Mouse (Mus musculus) lung, embryonic 16.5 days (tissue): ENCODE measurements around the gene Atp8b5. TPM values are rescaled to one million over a fixed set of nuclear protein-coding genes. Genes with fewer than 3 reads are reported as not detected.

Experiments
- ATAC-seq: fragments of 200-750 bp; cut with Nextera tagmentation; 2 replicates; pipeline ENCODE4 v1.8.0; 2017; ENCODE audit warnings: low read depth, mild to moderate bottlenecking, moderate library complexity
- H3K27ac ChIP-seq: fragments of 300-500 bp; sonication (generic); 2 replicates; pipeline ENCODE4 v1.5.1; 2014; ENCODE audit warnings: mild to moderate bottlenecking, control low read depth, low read length
- H3K27me3 ChIP-seq: fragments of 300-500 bp; sonication (generic); 2 replicates; pipeline ENCODE4 v1.6.1; 2014; ENCODE audit warnings: low read depth, low read length, mixed read lengths; ENCODE audit not compliant: control insufficient read depth, insufficient read depth
- H3K36me3 ChIP-seq: fragments of 300-500 bp; sonication (generic); 2 replicates; pipeline ENCODE4 v1.6.1; 2014; ENCODE audit warnings: low read length; ENCODE audit not compliant: control insufficient read depth, insufficient read depth
- H3K4me1 ChIP-seq: fragments of 300-500 bp; sonication (generic); replicated peaks from 2 replicates; pipeline ENCODE4 v1.6.1; 2014; ENCODE audit warnings: low read length, mixed read lengths; ENCODE audit not compliant: control insufficient read depth, insufficient read depth
- H3K4me2 ChIP-seq: fragments of 300-500 bp; sonication (generic); 2 replicates; pipeline ENCODE4 v1.6.1; 2014; ENCODE audit warnings: low read depth, low read length, control low read depth
- H3K4me3 ChIP-seq: fragments of 300-500 bp; sonication (generic); 2 replicates; pipeline ENCODE4 v1.5.1; 2014; ENCODE audit warnings: mild to moderate bottlenecking, low read length, control low read depth
- H3K9ac ChIP-seq: fragments of 300-500 bp; sonication (generic); 2 replicates; pipeline ENCODE4 v1.6.1; 2014; ENCODE audit warnings: low read length, control low read depth
- H3K9me3 ChIP-seq: fragments of 300-500 bp; sonication (generic); 2 replicates; pipeline ENCODE4 v1.6.1; 2016; ENCODE audit warnings: low read length; ENCODE audit not compliant: control insufficient read depth
- WGBS: fragments of 180-500 bp; shearing (Covaris S2); extraction: QIAGEN DNeasy Blood & Tissue Kit; methylation state at CpG from one replicate; pipeline ENCODE4 v1.1.7; 2014; 5-methylcytosine and 5-hydroxymethylcytosine counted together
- polyA plus RNA-seq: library from polyadenylated mRNA; unstranded; fragments of >200 nt; fragmentation: Nextera tagmentation; extraction: Ambion mirVana; gene quantifications from 2 replicates; pipeline ENCODE4 v1.2.1, GENCODE M21; 2015

Atp8b5 gene
- polyA plus RNA-seq, 1 experiment from 2014 or later: 0.39 TPM

GRCm38 (mm10) chr4:43367787-43368186 lies 100.8 kb downstream of the Atp8b5 start:
- ATAC-seq: no peak
- no peaks in the 10 kb centered on the region for H3K36me3 ChIP-seq
- WGBS: 87% methylated on average over 9 of the region's 9 CpGs
- no peaks in the 10 kb centered on the region for H3K9me3 ChIP-seq
- no peak overlapping the region for H3K4me3 ChIP-seq
- H3K27ac ChIP-seq: no peak overlapping the region
- no peaks in the 10 kb centered on the region for H3K4me1 ChIP-seq
- no peak overlapping the region for H3K9ac ChIP-seq
- no peaks in the 10 kb centered on the region for H3K27me3 ChIP-seq
- H3K4me2 ChIP-seq: no peak overlapping the region

DNA sequence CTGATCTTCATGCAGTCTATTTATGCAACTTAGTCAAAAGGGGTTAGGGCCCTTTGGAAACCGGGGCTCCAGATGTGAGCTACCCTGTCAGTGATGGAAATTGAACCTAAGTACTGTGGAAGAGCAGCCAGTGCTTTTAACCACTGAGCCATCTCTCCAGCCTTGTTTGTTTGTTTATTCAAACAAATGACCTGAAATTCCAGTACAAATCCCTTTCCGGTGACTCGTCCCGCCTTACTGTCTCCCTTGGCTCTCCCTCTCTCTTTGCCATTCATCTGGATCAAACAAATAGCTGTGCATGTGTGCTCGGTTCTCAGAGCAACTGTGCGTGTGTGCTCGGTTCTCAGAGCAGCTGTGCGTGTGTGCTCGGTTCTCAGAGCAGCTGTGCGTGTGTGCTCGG lies 104.4 kb downstream of the Atp8b5 start:
- H3K9ac ChIP-seq: no peak overlapping the region
- H3K36me3 ChIP-seq: no peaks in the 10 kb centered on the region
- H3K4me3 ChIP-seq: no peak overlapping the region
- H3K9me3 ChIP-seq: no peaks in the 10 kb centered on the region
- H3K4me2 ChIP-seq: no peak overlapping the region
- no peak overlapping the region for H3K27ac ChIP-seq
- no peaks in the 10 kb centered on the region for H3K4me1 ChIP-seq
- H3K27me3 ChIP-seq: no peaks in the 10 kb centered on the region
- WGBS: 38% methylated on average over 9 of the region's 11 CpGs
- no peak for ATAC-seq

GRCm38 (mm10) chr4:43372155-43372554 lies 105.2 kb downstream of the Atp8b5 start:
- WGBS: 46% methylated on average over 4 of the region's 4 CpGs
- ATAC-seq: no peak

DNA sequence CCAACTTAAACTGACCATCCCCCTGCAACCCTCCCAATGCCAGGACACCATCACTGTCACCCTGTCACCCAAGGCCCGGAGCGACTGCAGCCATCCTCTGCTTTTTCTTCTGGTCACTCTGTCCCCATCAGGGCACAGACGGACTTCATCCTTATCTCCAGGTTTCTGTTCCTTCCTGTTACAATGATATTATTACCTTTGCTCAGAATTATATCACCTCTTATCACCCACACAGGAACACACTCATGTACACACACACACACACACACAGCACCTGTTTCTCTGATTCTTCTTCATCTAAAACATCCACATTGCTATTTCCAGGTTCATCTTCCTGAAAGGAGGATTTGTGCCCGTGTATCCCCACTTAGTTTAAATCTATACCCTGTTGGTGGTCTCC lies 107.3 kb downstream of the Atp8b5 start:
- no peak overlapping the region for H3K27ac ChIP-seq
- H3K9ac ChIP-seq: no peak overlapping the region
- H3K4me3 ChIP-seq: no peak overlapping the region
- WGBS: 57% methylated on average over 4 of the region's 4 CpGs
- H3K36me3 ChIP-seq: no peaks in the 10 kb centered on the region
- H3K9me3 ChIP-seq: no peaks in the 10 kb centered on the region
- H3K27me3 ChIP-seq: no peaks in the 10 kb centered on the region
- no peaks in the 10 kb centered on the region for H3K4me1 ChIP-seq
- no peak overlapping the region for H3K4me2 ChIP-seq
- no peak for ATAC-seq

More at GRCm38 (mm10) chr4:43372155-43372554, 105.2 kb downstream of the Atp8b5 start:
- H3K9me3 ChIP-seq: no peaks in the 10 kb centered on the region
- H3K4me1 ChIP-seq: no peaks in the 10 kb centered on the region
- H3K4me3 ChIP-seq: no peak overlapping the region
- H3K9ac ChIP-seq: no peak overlapping the region
- no peaks in the 10 kb centered on the region for H3K27me3 ChIP-seq
- H3K4me2 ChIP-seq: no peak overlapping the region
- no peak overlapping the region for H3K27ac ChIP-seq
- no peaks in the 10 kb centered on the region for H3K36me3 ChIP-seq

- H3K27me3 ChIP-seq: no peaks in the 10 kb centered on the region
- no peak overlapping the region for H3K9ac ChIP-seq
- H3K9me3 ChIP-seq: no peaks in the 10 kb centered on the region
- H3K4me3 ChIP-seq: no peak overlapping the region
- no peaks in the 10 kb centered on the region for H3K36me3 ChIP-seq
- ATAC-seq: no peak
- no peak overlapping the region for H3K27ac ChIP-seq
- H3K4me2 ChIP-seq: no peak overlapping the region
- WGBS: 88% methylated on average over 6 of the region's 6 CpGs
- peaks cover 6% of the 10 kb centered on the region for H3K4me1 ChIP-seq
Observed at GRCm38 (mm10) chr4:43379601-43380000, 112.6 kb downstream of the Atp8b5 start.

DNA sequence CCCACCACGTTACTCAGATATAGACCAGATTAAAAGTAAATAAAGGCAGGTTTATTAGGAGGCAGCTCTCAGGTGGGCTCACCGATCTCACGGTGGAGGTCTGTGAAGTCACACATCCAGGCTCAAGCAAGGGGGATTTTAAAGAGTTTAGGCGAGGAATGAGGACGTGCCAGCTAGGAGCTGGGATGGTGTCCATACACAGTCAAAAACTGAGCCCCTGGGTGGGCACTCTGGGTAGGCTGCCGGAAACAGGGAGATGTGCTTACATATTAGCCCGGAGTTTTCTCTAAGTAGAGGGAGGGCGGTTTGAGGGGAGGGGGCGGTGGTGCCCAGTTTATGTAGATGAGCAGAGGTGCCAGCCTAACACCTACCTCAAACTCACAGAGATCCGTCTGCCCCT lies 114.0 kb downstream of the Atp8b5 start:
- H3K9ac ChIP-seq: peak overlapping the region; percentile 89
- H3K36me3 ChIP-seq: no peaks in the 10 kb centered on the region
- peak overlapping the region; percentile 68 for H3K4me2 ChIP-seq
- H3K27ac ChIP-seq: no peak overlapping the region
- no peak for ATAC-seq
- peaks cover 6% of the 10 kb centered on the region for H3K4me1 ChIP-seq
- H3K9me3 ChIP-seq: no peaks in the 10 kb centered on the region
- H3K27me3 ChIP-seq: no peaks in the 10 kb centered on the region
- peak overlapping the region; percentile 78 for H3K4me3 ChIP-seq
- WGBS: 32% methylated on average over 10 of the region's 10 CpGs

GRCm38 (mm10) chr4:43381408-43382154 lies 114.6 kb downstream of the Atp8b5 start, which contains the start of gene Rusc2:
Gene Rusc2 (plus strand): TSS chr4:43381979.
- peak within 1 kb of the TSS; percentile 53 for H3K27ac ChIP-seq

GRCm38 (mm10) chr4:43382155-43383020 lies 115.4 kb downstream of the Atp8b5 start:
- Histone ChIP-seq H3K9me3 (no peaks in the 10 kb centered on the region), H3K27me3 (no peaks in the 10 kb centered on the region), H3K4me2 (peak overlapping the region; percentile 68), H3K9ac (peak overlapping the region; percentile 89), H3K4me3 (peak overlapping the region; percentile 78), H3K36me3 (no peaks in the 10 kb centered on the region), H3K4me1 (peaks cover 6% of the 10 kb centered on the region), H3K27ac (peak overlapping the region; percentile 53)
- ATAC-seq: peak; percentile 76
- WGBS: 5% methylated on average over 28 of the region's 33 CpGs

More at GRCm38 (mm10) chr4:43381408-43382154, 114.6 kb downstream of the Atp8b5 start, which contains the start of gene Rusc2:
- peak; percentile 96 for ATAC-seq
- under 1% methylated on average over 63 of the region's 63 CpGs for WGBS
- Histone ChIP-seq H3K4me1 (peaks cover 6% of the 10 kb centered on the region), H3K9me3 (no peaks in the 10 kb centered on the region), H3K9ac (peak within 1 kb of the TSS; percentile 89), H3K4me2 (peak within 1 kb of the TSS; percentile 68), H3K27me3 (no peaks in the 10 kb centered on the region), H3K36me3 (no peaks in the 10 kb centered on the region), H3K4me3 (peak within 1 kb of the TSS; percentile 78)
